8 mouse cellular contexts compared by ENCODE assay signal in genomic region chr13:111725165-111726077, GRCm38 (mm10). TPM values are rescaled to one million over a fixed set of nuclear protein-coding genes. Genes with fewer than 3 reads are reported as not detected.
DNase-seq lines count a peak whose midpoint lies in the region; ATAC-seq lines count a peak whose summit lies in the region.

No protein-coding gene starts in this region.

- H3K4me3 ChIP-seq in lung, embryonic 16.5 days (ENCODE audit: low read length), result peak overlapping the region; percentile 65

- H3K4me2 ChIP-seq in lung, embryonic 16.5 days (ENCODE audit: low read depth, low read length), result peak overlapping the region; percentile 81

- H3K27ac ChIP-seq in lung, embryonic 16.5 days (ENCODE audit: low read length), result peak overlapping the region; percentile 85

- whole genome bisulfite sequencing in lung, embryonic 16.5 days, result under 1% methylated on average over 64 of the region's 65 CpGs

- peak overlapping the region; percentile 71 for H3K9ac ChIP-seq in lung, embryonic 16.5 days (ENCODE audit: low read length)

- peaks cover 6% of the 10 kb centered on the region for H3K4me1 ChIP-seq in lung, embryonic 16.5 days (replicated peaks; ENCODE audit: control insufficient read depth, insufficient read depth, low read length)

- peak; percentile 92 to 96 for ATAC-seq in hematopoietic stem cell, adult 5-6 weeks (replicated peaks in 1 of 2; ENCODE audit: insufficient read depth in 1 of 2, low FRiP score in 2 of 2, low TSS enrichment in 1 of 2, low read depth in 1 of 2, poor library complexity in 2 of 2, severe bottlenecking in 2 of 2)
- peak; percentile 98 for ATAC-seq in lung, embryonic 16.5 days (ENCODE audit: low read depth)

- H3K36me3 ChIP-seq in lung, embryonic 16.5 days (ENCODE audit: control insufficient read depth, insufficient read depth, low read length), result no peaks in the 10 kb centered on the region

- peak; percentile 95 for DNase-seq in MEL-GATA-1-ER (ENCODE audit: extremely low read depth, low read depth)
- peak; percentile 89 for DNase-seq in cerebellum, adult 8-10 months
- peak; percentile 99 for DNase-seq in forelimb bud, embryonic 11.5 days (ENCODE audit: low read depth, low spot score)
- peak; percentile 88 for DNase-seq in layer of hippocampus, adult 9-10 months (ENCODE audit: low spot score)
- peak; percentile 84 for DNase-seq in ovary, postnatal 10 days (ENCODE audit: low spot score)
- DNase-seq in thymus, postnatal 10 days (ENCODE audit: low spot score in 2 of 2), result peak; percentile 98 to 99

- H3K27me3 ChIP-seq in lung, embryonic 16.5 days (ENCODE audit: control insufficient read depth, insufficient read depth, low read depth, low read length), result no peaks in the 10 kb centered on the region

- peaks cover 6% of the 10 kb centered on the region for H3K9me3 ChIP-seq in lung, embryonic 16.5 days (ENCODE audit: control insufficient read depth, low read length)

RNA-seq across cellular contexts. Expression of gene Mier3, which starts 44.6 kb away (rescaled TPM):
- total RNA-seq in hematopoietic stem cell, adult 5-6 weeks (2017), result 65.0 and 80.4 TPM in 2 replicates
- polyA plus RNA-seq in lung, embryonic 16.5 days (2015; fragmentation: Nextera tagmentation; extraction: Ambion mirVana), result 19.0 and 21.3 TPM in 2 replicates

Comparison
In these comparisons a context has a peak if more than half of its experiments do, and no peak if none do; other contexts are left out.
1. Peak in every context shown above with its lines: DNase-seq, ATAC-seq, H3K4me3 ChIP-seq and H3K27ac ChIP-seq.